Mouse (Mus musculus): ENCODE results near the gene Akap13. TPM values are rescaled to one million over a fixed set of nuclear protein-coding genes. Genes with fewer than 3 reads are reported as not detected.

The Akap13 gene
- 100 to 1,000 TPM; 415 to 470 TPM for total RNA-seq (2023)

DNA sequence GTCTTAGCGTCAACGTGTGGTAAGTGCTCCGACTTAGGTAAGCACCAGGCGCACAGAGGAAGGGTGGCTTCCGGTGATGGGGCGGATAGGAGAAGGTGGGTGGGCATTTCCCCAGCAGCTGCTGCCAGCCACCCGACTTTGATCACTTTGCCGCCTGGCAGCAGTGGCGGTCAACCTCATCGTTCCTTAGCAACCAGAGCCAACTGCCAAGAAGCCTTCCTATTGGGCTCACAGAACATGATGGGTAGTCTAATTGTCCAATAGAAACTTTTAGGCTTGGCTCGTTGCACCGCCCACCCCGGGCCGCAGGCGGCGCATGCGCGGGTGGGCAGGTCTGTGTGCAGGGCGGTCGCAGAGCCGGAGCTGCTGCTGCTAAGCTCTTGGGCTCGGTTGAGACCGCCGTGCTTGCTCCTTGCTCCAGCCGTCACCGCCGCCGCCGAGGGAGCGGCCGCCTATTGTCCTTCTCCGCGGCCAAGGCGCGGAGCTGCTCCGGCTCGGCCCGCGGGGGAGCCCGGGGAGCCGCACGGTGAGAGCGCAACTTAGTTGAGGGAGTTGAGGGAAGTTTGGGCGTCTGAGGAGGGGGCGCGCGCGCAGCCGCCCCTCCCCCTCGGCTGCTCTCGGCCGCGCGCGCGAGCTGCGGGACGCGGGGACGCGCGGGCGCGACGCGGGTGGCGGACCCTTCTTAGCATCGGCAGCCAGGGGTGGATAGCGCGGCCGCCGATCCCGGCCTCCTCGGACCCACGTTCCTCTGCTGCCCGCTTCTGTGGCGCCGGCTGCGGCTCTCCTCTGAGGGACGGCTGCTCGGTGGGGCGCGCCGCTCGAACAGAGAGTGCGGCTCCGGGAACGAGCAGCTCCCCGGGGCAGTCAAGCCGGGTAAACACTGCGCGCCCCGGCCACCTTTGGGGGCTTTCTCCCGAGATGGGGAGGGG lies at the start of gene Akap13:
TSS of gene Akap13 (plus strand) at position 312 of the 929 bp plus-strand sequence.

Other genes starting within 250 kb of the Akap13 start
- not detected for gene Sv2b, start 146.3 kb upstream of the Akap13 start, total RNA-seq (2023)

All from T-cell, adult 66 days (primary cell).